Mouse (Mus musculus) liver, adult 2 months (tissue): ENCODE measurements around the gene Slc4a1ap. TPM values are rescaled to one million over a fixed set of nuclear protein-coding genes. Genes with fewer than 3 reads are reported as not detected.

Experiments used
- DNase-seq: peaks from one replicate; pipeline ENCODE4 v3.0.0-alpha.2; 2011; ENCODE audit warnings: low read depth, low spot score; ENCODE audit errors: extremely low read depth
- H3K27ac ChIP-seq: fragments of 200-500 bp; replicated peaks from 2 replicates; pipeline ENCODE4 v1.5.1; 2012; ENCODE audit warnings: low read depth, mild to moderate bottlenecking, control low read depth, inconsistent platforms, low read length; ENCODE audit not compliant: insufficient read depth
- H3K27me3 ChIP-seq: fragments of 200-500 bp; 2 replicates; pipeline ENCODE4 v1.6.1; 2012; ENCODE audit warnings: mild to moderate bottlenecking, moderate library complexity, low read length, inconsistent platforms; ENCODE audit not compliant: control insufficient read depth, insufficient read depth
- H3K36me3 ChIP-seq: fragments of 200-500 bp; 2 replicates; pipeline ENCODE4 v1.6.1; 2012; ENCODE audit warnings: low read length, inconsistent platforms; ENCODE audit not compliant: control insufficient read depth, insufficient read depth
- H3K4me1 ChIP-seq: fragments of 200-500 bp; 2 replicates; pipeline ENCODE4 v1.6.1; 2011; ENCODE audit warnings: low read length; ENCODE audit not compliant: control insufficient read depth, insufficient read depth
- H3K4me3 ChIP-seq: fragments of 200-500 bp; 2 replicates; pipeline ENCODE4 v1.5.1; 2011; ENCODE audit warnings: low read depth, mild to moderate bottlenecking, control low read depth, low read length, moderate library complexity; ENCODE audit not compliant: insufficient read depth
- H3K79me2 ChIP-seq: fragments of 200-500 bp; 2 replicates; pipeline ENCODE4 v1.6.1; 2012; ENCODE audit warnings: inconsistent platforms, mild to moderate bottlenecking, low read length, moderate library complexity; ENCODE audit not compliant: control insufficient read depth, insufficient read depth
- H3K9ac ChIP-seq: fragments of 200-500 bp; 2 replicates; pipeline ENCODE4 v1.6.1; 2012; ENCODE audit warnings: low read depth, mild to moderate bottlenecking, control low read depth, inconsistent platforms, low read length
- CTCF ChIP-seq: fragments of 200-500 bp; IDR thresholded peaks from 2 replicates; pipeline ENCODE4 v1.5.1; 2011; ENCODE audit warnings: low read depth, low read length, control low read depth
- POLR2A ChIP-seq: fragments of 200-500 bp; IDR thresholded peaks from 2 replicates; pipeline ENCODE4 v1.6.1; 2011; ENCODE audit warnings: low read length, control low read depth; ENCODE audit not compliant: insufficient read depth; ENCODE audit errors: extremely low read depth
- WGBS: fragments of 180-500 bp; shearing (Covaris S2); methylation state at CpG from one replicate; pipeline ENCODE4 v1.1.7; 2018; 5-methylcytosine and 5-hydroxymethylcytosine counted together
- polyA plus RNA-seq: library from polyadenylated mRNA; depleted of rRNA; stranded (reverse); fragments of >200 nt; gene quantifications from 2 replicates; pipeline ENCODE4 v1.2.3, GENCODE M21; 2012
- total RNA-seq: library from RNA; depleted of rRNA; stranded (reverse); fragments of >200 nt; gene quantifications from 2 replicates; pipeline ENCODE4 v1.2.3, GENCODE M21; 2014

The Slc4a1ap gene
- total and polyA plus RNA-seq, 2 experiments = 8.1 to 13.2 TPM

- no peaks in the 10 kb centered on the region for H3K36me3 ChIP-seq
- WGBS = 82% methylated on average over 4 of the region's 4 CpGs
- no peaks in the 10 kb centered on the region for H3K27me3 ChIP-seq
- no peak for DNase-seq
- H3K4me3 ChIP-seq = no peak overlapping the region
- no peaks in the 10 kb centered on the region for H3K79me2 ChIP-seq
- H3K9ac ChIP-seq = no peak overlapping the region
- TF ChIP-seq POLR2A = no peak
- no peak for TF ChIP-seq CTCF
- H3K4me1 ChIP-seq = no peaks in the 10 kb centered on the region
- H3K27ac ChIP-seq = no peak overlapping the region
Observed at GRCm38 (mm10) chr5:31595868-31596267, 69.1 kb downstream of the Slc4a1ap start.

GRCm38 (mm10) chr5:31596481-31597429 is 70.0 kb downstream of the Slc4a1ap start, which contains the start of gene Mrpl33:
TSS of gene Mrpl33 (plus strand) at chr5:31596935.
- DNase-seq = no peak
- peak within 1 kb of the TSS; percentile 17; the same call in 1 of the 2 replicates for H3K9ac ChIP-seq
- TF ChIP-seq CTCF = no peak
- TF ChIP-seq POLR2A = no peak
- peak within 1 kb of the TSS; percentile 30; the same call in 1 of the 2 replicates for H3K4me3 ChIP-seq
- H3K27me3 ChIP-seq = no peaks in the 10 kb centered on the region
- no peaks in the 10 kb centered on the region for H3K79me2 ChIP-seq
- H3K27ac ChIP-seq = no peak within 1 kb of the TSS
- no peaks in the 10 kb centered on the region for H3K4me1 ChIP-seq
- H3K36me3 ChIP-seq = no peaks in the 10 kb centered on the region
- 19% methylated on average over 26 of the region's 26 CpGs for WGBS

- no peak overlapping the region for H3K4me3 ChIP-seq
- H3K4me1 ChIP-seq = no peaks in the 10 kb centered on the region
- H3K27me3 ChIP-seq = no peaks in the 10 kb centered on the region
- H3K79me2 ChIP-seq = no peaks in the 10 kb centered on the region
- 81% methylated on average over 6 of the region's 6 CpGs for whole genome bisulfite sequencing
- H3K27ac ChIP-seq = no peak overlapping the region
- no peak overlapping the region for H3K9ac ChIP-seq
- TF ChIP-seq POLR2A = no peak
- no peak for TF ChIP-seq CTCF
- H3K36me3 ChIP-seq = no peaks in the 10 kb centered on the region
- DNase-seq = no peak
Observed at GRCm38 (mm10) chr5:31597430-31597944, 70.7 kb downstream of the Slc4a1ap start.

- Histone ChIP-seq H3K36me3 (no peaks in the 10 kb centered on the region), H3K27ac (no peak overlapping the region), H3K27me3 (no peaks in the 10 kb centered on the region), H3K4me1 (no peaks in the 10 kb centered on the region), H3K9ac (no peak overlapping the region), H3K79me2 (no peaks in the 10 kb centered on the region), H3K4me3 (no peak overlapping the region)
- TF ChIP-seq POLR2A (no peak), CTCF (no peak)
- no peak for DNase-seq
- 84% methylated on average over 7 of the region's 7 CpGs for WGBS
Observed at GRCm38 (mm10) chr5:31598121-31598520, 71.3 kb downstream of the Slc4a1ap start.

- 76% methylated on average over 4 of the region's 4 CpGs for WGBS
- Histone ChIP-seq H3K4me1 (no peaks in the 10 kb centered on the region), H3K36me3 (no peaks in the 10 kb centered on the region), H3K79me2 (no peaks in the 10 kb centered on the region), H3K27me3 (no peaks in the 10 kb centered on the region), H3K27ac (no peak overlapping the region), H3K9ac (no peak overlapping the region), H3K4me3 (no peak overlapping the region)
- DNase-seq = peak; percentile 8
- TF ChIP-seq CTCF (peak; percentile 48), POLR2A (no peak)
Observed at GRCm38 (mm10) chr5:31598579-31598978, 71.8 kb downstream of the Slc4a1ap start.

GRCm38 (mm10) chr5:31599161-31599560 is 72.4 kb downstream of the Slc4a1ap start:
- no peaks in the 10 kb centered on the region for H3K36me3 ChIP-seq
- WGBS = 95% methylated on average over 2 of the region's 2 CpGs
- no peak for DNase-seq

More at GRCm38 (mm10) chr5:31599161-31599560, 72.4 kb downstream of the Slc4a1ap start:
- no peaks in the 10 kb centered on the region for H3K27me3 ChIP-seq
- H3K4me1 ChIP-seq = no peaks in the 10 kb centered on the region
- peak; percentile 12; the same call in 1 of the 2 replicates for TF ChIP-seq CTCF
- TF ChIP-seq POLR2A = no peak
- no peak overlapping the region for H3K27ac ChIP-seq
- no peak overlapping the region for H3K4me3 ChIP-seq
- H3K79me2 ChIP-seq = no peaks in the 10 kb centered on the region
- no peak overlapping the region for H3K9ac ChIP-seq
